Comparison of ENCODE assay signal across 22 mouse cellular contexts in the genomic region with DNA sequence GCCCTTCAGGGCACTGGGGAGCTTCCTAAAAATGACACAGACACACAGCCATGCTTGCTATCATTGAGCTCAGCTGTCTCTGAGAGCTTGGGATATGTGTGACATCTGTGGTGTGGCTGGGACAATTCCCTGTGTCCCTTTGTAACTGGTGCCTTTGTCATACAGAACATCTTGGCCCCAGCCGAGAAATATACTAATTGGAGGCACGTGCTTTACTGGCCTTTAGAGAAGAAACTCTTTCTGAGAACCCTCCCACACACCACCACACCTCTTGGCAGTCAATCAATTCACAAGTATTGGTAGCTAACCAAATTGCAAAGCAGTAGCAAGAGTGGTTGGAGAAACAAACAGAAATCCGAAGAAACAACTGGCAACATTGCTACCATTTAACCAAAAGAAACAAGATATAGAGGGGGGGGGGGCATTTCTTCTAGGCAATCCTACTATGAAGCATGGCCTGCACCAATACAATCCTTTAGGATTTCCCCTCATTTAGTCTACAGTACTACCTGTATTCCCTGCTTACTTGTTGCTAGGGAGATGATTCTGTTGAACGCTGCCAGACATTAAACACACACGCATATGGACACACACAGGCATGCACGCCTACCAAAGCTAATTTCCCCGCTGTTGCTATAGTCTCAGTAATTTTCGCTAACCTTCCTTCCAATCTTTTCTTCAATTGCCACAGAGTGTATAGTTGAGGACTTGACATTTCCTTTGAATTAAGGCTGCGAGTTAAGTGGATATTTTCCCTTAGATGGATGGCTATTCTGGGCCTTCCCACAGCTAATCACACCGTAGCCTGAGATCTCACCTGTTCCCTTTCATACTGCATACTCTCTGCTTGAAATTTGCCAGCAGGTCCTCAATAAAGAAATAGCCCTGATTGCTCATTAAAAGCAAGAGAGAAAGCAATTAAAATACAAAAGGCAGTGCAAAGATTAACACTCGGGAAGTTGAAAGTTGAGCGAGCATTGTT.
DNase-seq lines count a peak whose midpoint lies in the region; ATAC-seq lines count a peak whose summit lies in the region.
"Had no signal": no experiment of that assay in that cellular context is flagged by ENCODE, and none has a peak within 500 bp of the region (broad histone marks: within the 10 kb centered on the region; RNA-seq: fewer than 3 reads in every experiment).

No protein-coding gene starts in this region.

- ATAC-seq in hindbrain, embryonic 16.5 days: peak; percentile 37; the same call in 1 of the 2 replicates
- no peak for ATAC-seq in hindbrain, embryonic 13.5 days (ENCODE audit: low FRiP score)
- ATAC-seq in forebrain, embryonic 15.5 days (replicated peaks): peak; percentile 68
- no peak for ATAC-seq in kidney, embryonic 16.5 days (ENCODE audit: low FRiP score, low TSS enrichment)
- ATAC-seq: hindbrain, postnatal 0 days had no signal

- DNase-seq in right cerebral cortex, adult 2 months (ENCODE audit: low spot score in 2 of 2): peak; percentile 4 to 12
- no peak for DNase-seq in right cerebral cortex, postnatal 14 days
- DNase-seq in telencephalon, adult 2 months (ENCODE audit: low read depth, low spot score): peak; percentile 16
- DNase-seq in gastrocnemius, postnatal 25 days: no peak
- DNase-seq: adrenal gland, postnatal 36 days; cerebellum, adult 9-10 months; gastrocnemius, postnatal 14 days; kidney, adult 18-20 months; kidney, postnatal 36 days; lung, postnatal 14 days; thymus, postnatal 14 days had no signal

- H3K36me3 ChIP-seq in hindbrain, embryonic 16.5 days (ENCODE audit: control insufficient read depth, insufficient read depth, low read length): no peaks in the 10 kb centered on the region
- no peaks in the 10 kb centered on the region for H3K36me3 ChIP-seq in hindbrain, embryonic 13.5 days
- no peaks in the 10 kb centered on the region for H3K36me3 ChIP-seq in forebrain, embryonic 15.5 days
- no peaks in the 10 kb centered on the region for H3K36me3 ChIP-seq in kidney, embryonic 16.5 days (ENCODE audit: insufficient read depth, low read length)
- H3K36me3 ChIP-seq: embryonic facial prominence, embryonic 13.5 days; heart, embryonic 10.5 days; limb, embryonic 12.5 days; liver, embryonic 15.5 days had no signal

- H3K9ac ChIP-seq in hindbrain, embryonic 16.5 days (ENCODE audit: low read depth, low read length): no peak overlapping the region
- H3K9ac ChIP-seq in hindbrain, embryonic 13.5 days: no peak overlapping the region
- no peak overlapping the region for H3K9ac ChIP-seq in forebrain, embryonic 15.5 days (replicated peaks)
- H3K9ac ChIP-seq in kidney, embryonic 16.5 days (replicated peaks; ENCODE audit: low read length): no peak overlapping the region
- H3K9ac ChIP-seq: embryonic facial prominence, embryonic 13.5 days; limb, embryonic 12.5 days; liver, embryonic 15.5 days had no signal

- no peaks in the 10 kb centered on the region for H3K27me3 ChIP-seq in hindbrain, embryonic 16.5 days (replicated peaks; ENCODE audit: control insufficient read depth, insufficient read depth, low read length)
- H3K27me3 ChIP-seq in hindbrain, embryonic 13.5 days: no peaks in the 10 kb centered on the region
- H3K27me3 ChIP-seq in forebrain, embryonic 15.5 days: no peaks in the 10 kb centered on the region
- H3K27me3 ChIP-seq in kidney, embryonic 16.5 days (ENCODE audit: insufficient read depth, low read length): no peaks in the 10 kb centered on the region
- H3K27me3 ChIP-seq: embryonic facial prominence, embryonic 13.5 days; limb, embryonic 12.5 days; liver, embryonic 15.5 days had no signal

- H3K9me3 ChIP-seq in hindbrain, embryonic 16.5 days (ENCODE audit: control insufficient read depth, low read length): no peaks in the 10 kb centered on the region
- H3K9me3 ChIP-seq in hindbrain, embryonic 13.5 days: no peaks in the 10 kb centered on the region
- no peaks in the 10 kb centered on the region for H3K9me3 ChIP-seq in forebrain, embryonic 15.5 days
- no peaks in the 10 kb centered on the region for H3K9me3 ChIP-seq in kidney, embryonic 16.5 days (ENCODE audit: low read length)
- H3K9me3 ChIP-seq: embryonic facial prominence, embryonic 13.5 days; heart, embryonic 10.5 days; limb, embryonic 12.5 days; liver, embryonic 15.5 days had no signal

- no peak overlapping the region for H3K4me2 ChIP-seq in hindbrain, embryonic 16.5 days (ENCODE audit: low read length)
- H3K4me2 ChIP-seq in hindbrain, embryonic 13.5 days: no peak overlapping the region
- H3K4me2 ChIP-seq in forebrain, embryonic 15.5 days (replicated peaks): no peak overlapping the region
- no peak overlapping the region for H3K4me2 ChIP-seq in kidney, embryonic 16.5 days (replicated peaks; ENCODE audit: low read depth, low read length)
- H3K4me2 ChIP-seq: embryonic facial prominence, embryonic 13.5 days; limb, embryonic 12.5 days; liver, embryonic 15.5 days had no signal

- 60% methylated on average over 12 of the region's 12 CpGs for WGBS in hindbrain, embryonic 16.5 days
- WGBS in hindbrain, embryonic 13.5 days: 74% methylated on average over 12 of the region's 12 CpGs
- WGBS in forebrain, embryonic 15.5 days: 22% methylated on average over 12 of the region's 12 CpGs
- 81% methylated on average over 12 of the region's 12 CpGs for WGBS in kidney, embryonic 16.5 days

- no peak overlapping the region for H3K4me3 ChIP-seq in hindbrain, embryonic 16.5 days (ENCODE audit: low read length)
- no peak overlapping the region for H3K4me3 ChIP-seq in hindbrain, embryonic 13.5 days
- no peak overlapping the region for H3K4me3 ChIP-seq in forebrain, embryonic 15.5 days
- no peak overlapping the region for H3K4me3 ChIP-seq in kidney, embryonic 16.5 days (ENCODE audit: low read length)
- H3K4me3 ChIP-seq: embryonic facial prominence, embryonic 13.5 days; heart, embryonic 10.5 days; left cerebral cortex, adult 2 months; limb, embryonic 12.5 days; liver, embryonic 15.5 days had no signal

- no peak overlapping the region for H3K27ac ChIP-seq in hindbrain, embryonic 16.5 days (ENCODE audit: low read depth, low read length)
- no peak overlapping the region for H3K27ac ChIP-seq in hindbrain, embryonic 13.5 days
- H3K27ac ChIP-seq in forebrain, embryonic 15.5 days (replicated peaks): no peak overlapping the region
- H3K27ac ChIP-seq in kidney, embryonic 16.5 days (ENCODE audit: low read length): no peak overlapping the region
- H3K27ac ChIP-seq: embryonic facial prominence, embryonic 13.5 days; heart, embryonic 10.5 days; hindbrain, postnatal 0 days; left cerebral cortex, adult 2 months; limb, embryonic 12.5 days; liver, embryonic 15.5 days; stomach, postnatal 0 days had no signal

- H3K4me1 ChIP-seq in hindbrain, embryonic 16.5 days (ENCODE audit: control insufficient read depth, insufficient read depth, low read depth, low read length): no peaks in the 10 kb centered on the region
- no peaks in the 10 kb centered on the region for H3K4me1 ChIP-seq in hindbrain, embryonic 13.5 days (replicated peaks)
- peaks cover 11% of the 10 kb centered on the region; the same call in 1 of the 2 replicates for H3K4me1 ChIP-seq in forebrain, embryonic 15.5 days
- H3K4me1 ChIP-seq in kidney, embryonic 16.5 days (ENCODE audit: insufficient read depth, low read length): no peaks in the 10 kb centered on the region
- H3K4me1 ChIP-seq: heart, embryonic 10.5 days; limb, embryonic 12.5 days; liver, embryonic 15.5 days had no signal

Comparison
In these comparisons a context has a peak if more than half of its experiments do, and no peak if none do; other contexts are left out.
1. ATAC-seq: peak in hindbrain, embryonic 16.5 days (single experiment) and forebrain, embryonic 15.5 days (single experiment); none in hindbrain, embryonic 13.5 days (single experiment) and kidney, embryonic 16.5 days (single experiment).
2. DNase-seq: peak in right cerebral cortex, adult 2 months (2 of 2) and telencephalon, adult 2 months (single experiment); none in right cerebral cortex, postnatal 14 days (single experiment) and gastrocnemius, postnatal 25 days (single experiment).